Mouse (Mus musculus): ENCODE data around the gene Slc25a51. TPM values are rescaled to one million over a fixed set of nuclear protein-coding genes. Genes with fewer than 3 reads are reported as not detected.

The Slc25a51 gene
- total RNA-seq, 2 experiments from 2014 or later: 110 to 111 TPM

Small RNAs within 50 kb of the gene (microRNA-seq; reads per million reads assigned to microRNA genes)
- 0 reads per million in 2 experiments for gene Gm25692

Other genes starting within 250 kb of the Slc25a51 start
- 10 to 100 TPM; 12.7 to 16.1 TPM for gene Frmpd1, start 223.9 kb downstream of the Slc25a51 start, total RNA-seq (2021)
- 10 to 100 TPM; 11.4 to 16.9 TPM for gene Trmt10b, start 111.6 kb downstream of the Slc25a51 start, total RNA-seq (2021)
- 10 to 100 TPM; 20.9 TPM for gene Dcaf10, start 66.7 kb downstream of the Slc25a51 start, total RNA-seq (2021)
- 10 to 100 TPM in 1 of 2 experiments, 1 to 10 TPM in 1; 9.8 to 11.4 TPM for gene Exosc3, start 66.0 kb downstream of the Slc25a51 start, total RNA-seq (2021)
- gene Shb, start 123.7 kb upstream of the Slc25a51 start, total RNA-seq (2021): 10 to 100 TPM; 12.1 to 15.0 TPM